Mouse (Mus musculus) MEL (cell line): Measurements from ENCODE around the gene Ttc30a2.

Experiments used
- CTCF ChIP-seq, 3 experiments: IDR thresholded peaks in 2 of 3; conservative IDR thresholded peaks in 1 of 3; 2 replicates each; pipeline ENCODE4 v1.5.1; 2011 to 2012; ENCODE audit warnings: low read length in 3 of 3, low read depth in 2 of 3, mild to moderate bottlenecking in 2 of 3, improper control_type of control experiment in 1 of 3, inconsistent platforms in 1 of 3, mixed read lengths in 1 of 3, moderate library complexity in 1 of 3; ENCODE audit not compliant: control insufficient read depth in 1 of 3, insufficient read depth in 1 of 3, poor library complexity in 1 of 3, severe bottlenecking in 1 of 3
- EP300 ChIP-seq, 2 experiments: IDR thresholded peaks; 2 replicates each; pipeline ENCODE4 v1.6.1; 2011; ENCODE audit warnings: improper control_type of control experiment in 2 of 2, low read length in 2 of 2, low read depth in 1 of 2, mild to moderate bottlenecking in 1 of 2
- HCFC1 ChIP-seq: IDR thresholded peaks from 2 replicates; pipeline ENCODE4 v1.6.1; 2012; ENCODE audit warnings: low read depth, mild to moderate bottlenecking, inconsistent platforms, low read length, improper control_type of control experiment, moderate library complexity
- MEF2A ChIP-seq: IDR thresholded peaks from 2 replicates; pipeline ENCODE4 v1.6.1; 2014; ENCODE audit warnings: low read depth, mild to moderate bottlenecking, inconsistent platforms, low read length, improper control_type of control experiment; ENCODE audit not compliant: poor library complexity, insufficient replicate concordance, severe bottlenecking; ENCODE audit errors: extremely low read depth
- POLR2A ChIP-seq, 2 experiments: IDR thresholded peaks; 2 replicates each; pipeline ENCODE4 v1.6.1; 2011 to 2012; ENCODE audit warnings: low read length in 2 of 2, mild to moderate bottlenecking in 2 of 2, control low read depth in 1 of 2, improper control_type of control experiment in 1 of 2, low read depth in 1 of 2, moderate library complexity in 1 of 2; ENCODE audit not compliant: control insufficient read depth in 1 of 2, insufficient read depth in 1 of 2, poor library complexity in 1 of 2
- POLR2AphosphoS5 ChIP-seq: IDR thresholded peaks from 2 replicates; pipeline ENCODE4 v1.6.1; 2012; ENCODE audit warnings: low read depth, borderline replicate concordance, mild to moderate bottlenecking, inconsistent platforms, low read length, moderate library complexity, mixed read lengths
- RCOR1 ChIP-seq: IDR thresholded peaks from 2 replicates; pipeline ENCODE4 v1.6.1; 2012; ENCODE audit warnings: low read depth, mild to moderate bottlenecking, inconsistent platforms, low read length, improper control_type of control experiment
- TAL1 ChIP-seq: IDR thresholded peaks from 2 replicates; pipeline ENCODE4 v1.6.1; 2012; ENCODE audit warnings: mild to moderate bottlenecking, inconsistent platforms, low read length, moderate library complexity, mixed read lengths
- UBTF ChIP-seq: IDR thresholded peaks from 2 replicates; pipeline ENCODE4 v1.6.1; 2012; ENCODE audit warnings: low read depth, mild to moderate bottlenecking, inconsistent platforms, low read length, improper control_type of control experiment, moderate library complexity, borderline replicate concordance; ENCODE audit not compliant: insufficient read depth
- USF2 ChIP-seq, 2 experiments: IDR thresholded peaks; 2 replicates each; pipeline ENCODE4 v1.6.1; 2011 to 2012; ENCODE audit warnings: improper control_type of control experiment in 2 of 2, low read length in 2 of 2, borderline replicate concordance in 1 of 2, inconsistent platforms in 1 of 2, low read depth in 1 of 2, mild to moderate bottlenecking in 1 of 2; ENCODE audit not compliant: insufficient read depth in 1 of 2

- TF ChIP-seq POLR2A (IDR thresholded peaks at IDR 0.05; ENCODE audit: control insufficient read depth in 1 of 2, insufficient read depth in 1 of 2, low read depth in 1 of 2, low read length in 2 of 2, poor library complexity in 1 of 2), result no peak
- TF ChIP-seq CTCF (IDR thresholded peaks at IDR 0.05 in 2 of 3, conservative IDR thresholded peaks at IDR 0.05 in 1 of 3; ENCODE audit: control insufficient read depth in 1 of 3, insufficient read depth in 1 of 3, low read depth in 2 of 3, low read length in 3 of 3, poor library complexity in 1 of 3, severe bottlenecking in 1 of 3), result no peak
- no peak for TF ChIP-seq RCOR1
- TF ChIP-seq EP300 (IDR thresholded peaks at IDR 0.05; ENCODE audit: low read depth in 1 of 2, low read length in 2 of 2), result no peak
- TF ChIP-seq MEF2A, result no peak
- no peak for TF ChIP-seq POLR2AphosphoS5
- no peak for TF ChIP-seq TAL1
- TF ChIP-seq UBTF, result no peak
- TF ChIP-seq USF2 (IDR thresholded peaks at IDR 0.05; ENCODE audit: borderline replicate concordance in 1 of 2, insufficient read depth in 1 of 2, low read depth in 1 of 2, low read length in 2 of 2), result no peak
- no peak for TF ChIP-seq HCFC1
Observed at GRCm38 (mm10) chr2:75988779-75989363, 10.9 kb upstream of the Ttc30a2 start.
